Mouse (Mus musculus) thymus, adult 2 months (tissue): ENCODE results near the gene Klra5. TPM values are rescaled to one million over a fixed set of nuclear protein-coding genes. Genes with fewer than 3 reads are reported as not detected.
"Not testable (repeated sequence)": the region's sequence is repeated elsewhere in the genome, so short reads cannot be mapped to it uniquely, and the experiment has no call there.

ENCODE experiments used
- DNase-seq: peaks from one replicate; pipeline ENCODE4 v3.0.0; 2021
- H3K27ac ChIP-seq: fragments of 200-500 bp; 2 replicates; pipeline ENCODE4 v1.5.1; 2012; ENCODE audit warnings: low read length, control low read depth; ENCODE audit not compliant: control insufficient read depth, insufficient read depth
- H3K27me3 ChIP-seq: fragments of 200-500 bp; 2 replicates; pipeline ENCODE4 v1.6.1; 2012; ENCODE audit warnings: mild to moderate bottlenecking, low read length, moderate library complexity, mixed read lengths; ENCODE audit not compliant: control insufficient read depth, insufficient read depth
- H3K36me3 ChIP-seq: fragments of 200-500 bp; 2 replicates; pipeline ENCODE4 v1.6.1; 2012; ENCODE audit warnings: mild to moderate bottlenecking, low read length, moderate library complexity; ENCODE audit not compliant: control insufficient read depth, insufficient read depth
- H3K4me1 ChIP-seq: fragments of 200-500 bp; replicated peaks from 2 replicates; pipeline ENCODE4 v1.6.1; 2012; ENCODE audit warnings: low read length; ENCODE audit not compliant: control insufficient read depth, insufficient read depth
- H3K4me3 ChIP-seq: fragments of 200-500 bp; 2 replicates; pipeline ENCODE4 v1.5.1; 2012; ENCODE audit warnings: mild to moderate bottlenecking, low read length, control low read depth, moderate library complexity; ENCODE audit not compliant: control insufficient read depth, insufficient read depth
- CTCF ChIP-seq: fragments of 200-500 bp; IDR thresholded peaks from 2 replicates; pipeline ENCODE4 v1.5.1; 2012; ENCODE audit warnings: mild to moderate bottlenecking, control low read depth, low read length, moderate library complexity, borderline replicate concordance; ENCODE audit not compliant: control insufficient read depth, poor library complexity, insufficient read depth; ENCODE audit errors: extremely low read depth
- POLR2A ChIP-seq: fragments of 200-500 bp; IDR thresholded peaks from 2 replicates; pipeline ENCODE4 v1.6.1; 2012; ENCODE audit warnings: mild to moderate bottlenecking, low read length, control low read depth, moderate library complexity; ENCODE audit not compliant: control insufficient read depth, poor library complexity, insufficient read depth; ENCODE audit errors: extremely low read depth
- WGBS: fragments of 180-500 bp; shearing (Covaris S2); methylation state at CpG from one replicate; pipeline ENCODE4 v1.1.7; 2018; 5-methylcytosine and 5-hydroxymethylcytosine counted together
- polyA plus RNA-seq: library from polyadenylated mRNA; depleted of rRNA; stranded (reverse); fragments of >200 nt; gene quantifications from 2 replicates; pipeline ENCODE4 v1.2.3, GENCODE M21; 2012; rRNA removed

The Klra5 gene
- 0.16 TPM in 1 of 2 replicates, not detected in the other for polyA plus RNA-seq

GRCm38 (mm10) chr6:129917476-129917946 lies at the start of gene Klra5:
TSS of gene Klra5 (minus strand) at chr6:129917650.
- not testable (repeated sequence) for H3K36me3 ChIP-seq, H3K4me3 ChIP-seq, DNase-seq, H3K4me1 ChIP-seq, H3K27me3 ChIP-seq, H3K27ac ChIP-seq

GRCm38 (mm10) chr6:129916996-129917395 lies 454 bp downstream of the Klra5 start:
- Histone ChIP-seq H3K27ac (no peak overlapping the region), H3K36me3 (no peaks in the 10 kb centered on the region), H3K27me3 (no peaks in the 10 kb centered on the region), H3K4me3 (no peak overlapping the region), H3K4me1 (peaks cover 2% of the 10 kb centered on the region)
- TF ChIP-seq CTCF, result no peak
- no peak for TF ChIP-seq POLR2A
- WGBS, result 79% methylated on average over 1 of the region's 1 CpGs
- no peak for DNase-seq

GRCm38 (mm10) chr6:129882525-129882924 lies 34.9 kb downstream of the Klra5 start:
- no peaks in the 10 kb centered on the region for H3K36me3 ChIP-seq
- H3K27me3 ChIP-seq, result no peaks in the 10 kb centered on the region
- no peak overlapping the region for H3K27ac ChIP-seq
- no peak for DNase-seq
- WGBS, result 90% methylated on average over 2 of the region's 2 CpGs
- H3K4me1 ChIP-seq, result no peaks in the 10 kb centered on the region
- TF ChIP-seq POLR2A (no peak), CTCF (no peak)
- no peak overlapping the region for H3K4me3 ChIP-seq

GRCm38 (mm10) chr6:129876549-129876948 lies 40.9 kb downstream of the Klra5 start, which contains the start of gene Klra17:
TSS of gene Klra17 (minus strand) at chr6:129876672.
- H3K27ac ChIP-seq, result no peak within 1 kb of the TSS
- H3K36me3 ChIP-seq, result no peaks in the 10 kb centered on the region
- no peak within 1 kb of the TSS for H3K4me3 ChIP-seq
- H3K27me3 ChIP-seq, result no peaks in the 10 kb centered on the region
- no peak for DNase-seq
- no peaks in the 10 kb centered on the region for H3K4me1 ChIP-seq
- TF ChIP-seq POLR2A (no peak), CTCF (no peak)
- 7% methylated on average over 1 of the region's 1 CpGs for WGBS

GRCm38 (mm10) chr6:129862349-129862748 lies 55.1 kb downstream of the Klra5 start, which contains the start of gene Gm17631:
TSS of gene Gm17631 (plus strand) at chr6:129862649.
- not testable (repeated sequence) for H3K4me1 ChIP-seq, H3K36me3 ChIP-seq, H3K4me3 ChIP-seq, DNase-seq, H3K27ac ChIP-seq, H3K27me3 ChIP-seq
- no CpG with 5 or more reads among the region's 3 CpGs for WGBS

Other genes with a start within 250 kb of the Klra5 start
- 0.17 and 0.57 TPM in 2 replicates for gene Klrc1, start 238.7 kb downstream of the Klra5 start, polyA plus RNA-seq
- not detected in 2 replicates for gene Klri1, start 200.5 kb downstream of the Klra5 start, polyA plus RNA-seq
- 0.03 and 0.05 TPM in 2 replicates for gene Klri2, start 177.2 kb downstream of the Klra5 start, polyA plus RNA-seq
- gene Gm156, start 133.4 kb downstream of the Klra5 start, polyA plus RNA-seq, result not detected in 2 replicates
- not detected in 2 replicates for gene Gm17631, start 55.0 kb downstream of the Klra5 start, polyA plus RNA-seq
- gene Klra17, start 41.0 kb downstream of the Klra5 start, polyA plus RNA-seq, result 0.30 and 0.32 TPM in 2 replicates
- gene Klra6, start 109.3 kb upstream of the Klra5 start, polyA plus RNA-seq, result not detected in 2 replicates
- gene Klra4, start 149.6 kb upstream of the Klra5 start, polyA plus RNA-seq, result not detected in 2 replicates
- not detected in 2 replicates for gene Klra8, start 212.2 kb upstream of the Klra5 start, polyA plus RNA-seq